Mouse (Mus musculus): ENCODE data around the gene Opcml.

- TF ChIP-seq HCFC1 (IDR thresholded peaks at IDR 0.05; ENCODE audit: borderline replicate concordance, insufficient read depth, low read length) (no peak), ZC3H11A (IDR thresholded peaks at IDR 0.05; ENCODE audit: borderline replicate concordance, low read depth, low read length) (no peak), MAFK (IDR thresholded peaks at IDR 0.05; ENCODE audit: insufficient read depth, low read depth, low read length) (no peak), CHD2 (IDR thresholded peaks at IDR 0.05; ENCODE audit: low read depth, low read length) (no peak), ZNF384 (IDR thresholded peaks at IDR 0.05; ENCODE audit: low read depth, low read length) (no peak)
Measured at GRCm38 (mm10) chr9:28453062-28453461, 662.5 kb downstream of the Opcml start.
